Mouse (Mus musculus) CD4-positive, CD25-positive, alpha-beta regulatory T cell, adult 4 months (primary cell): ENCODE data around the gene Nlrc5. TPM values are rescaled to one million over a fixed set of nuclear protein-coding genes. Genes with fewer than 3 reads are reported as not detected.

Experiments
- ATAC-seq: one replicate; pipeline ENCODE4 v1.8.0; 2017
- polyA plus RNA-seq, 2 experiments: library from polyadenylated mRNA; unstranded; fragments of 100-300 nt; shearing (Covaris generic); gene quantifications; one replicate each; pipeline ENCODE4 v1.2.1; 2017

The Nlrc5 gene
- polyA plus RNA-seq, 2 experiments from 2014 or later, result 186 to 214 TPM

DNA sequence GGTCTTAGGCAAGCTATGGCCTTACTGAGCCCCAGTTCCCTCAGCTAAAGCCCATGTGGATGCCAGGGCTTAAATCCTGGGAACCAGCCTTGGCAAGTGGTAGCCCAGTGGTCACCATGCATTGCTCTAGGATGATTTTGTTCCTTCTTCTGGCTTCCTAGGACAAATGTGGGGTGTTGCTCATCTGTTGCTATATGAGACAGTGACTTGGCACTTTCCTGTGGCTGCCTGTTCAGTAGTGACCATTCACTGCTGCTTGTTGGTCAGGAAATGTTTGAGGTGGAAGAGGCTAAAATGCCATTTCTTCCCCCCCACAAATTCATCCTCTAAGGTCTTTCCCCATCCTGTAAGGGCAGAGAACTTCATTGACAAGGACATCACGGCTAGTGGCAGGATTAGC lies 135.3 kb downstream of the Nlrc5 start:
- ATAC-seq, result no peak

DNA sequence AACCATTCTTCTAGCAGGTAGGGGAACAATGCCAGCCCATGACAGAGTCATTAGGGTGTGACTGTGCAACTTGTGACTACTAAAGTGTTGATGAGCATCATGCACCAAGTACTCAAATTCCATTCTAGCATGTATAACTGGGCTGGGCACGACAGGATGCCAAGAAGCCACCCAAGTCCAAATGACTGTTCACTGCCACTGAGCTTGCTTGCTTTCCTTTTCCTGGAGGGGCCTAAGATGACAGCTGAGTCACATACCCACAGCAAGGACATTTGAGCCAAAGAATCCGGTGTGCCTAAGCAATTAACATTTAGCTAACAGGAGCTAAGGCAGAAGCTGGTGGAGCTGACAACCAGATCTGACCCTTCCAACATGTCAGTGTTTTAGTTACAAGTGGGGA lies 137.7 kb downstream of the Nlrc5 start:
- no peak for ATAC-seq

DNA sequence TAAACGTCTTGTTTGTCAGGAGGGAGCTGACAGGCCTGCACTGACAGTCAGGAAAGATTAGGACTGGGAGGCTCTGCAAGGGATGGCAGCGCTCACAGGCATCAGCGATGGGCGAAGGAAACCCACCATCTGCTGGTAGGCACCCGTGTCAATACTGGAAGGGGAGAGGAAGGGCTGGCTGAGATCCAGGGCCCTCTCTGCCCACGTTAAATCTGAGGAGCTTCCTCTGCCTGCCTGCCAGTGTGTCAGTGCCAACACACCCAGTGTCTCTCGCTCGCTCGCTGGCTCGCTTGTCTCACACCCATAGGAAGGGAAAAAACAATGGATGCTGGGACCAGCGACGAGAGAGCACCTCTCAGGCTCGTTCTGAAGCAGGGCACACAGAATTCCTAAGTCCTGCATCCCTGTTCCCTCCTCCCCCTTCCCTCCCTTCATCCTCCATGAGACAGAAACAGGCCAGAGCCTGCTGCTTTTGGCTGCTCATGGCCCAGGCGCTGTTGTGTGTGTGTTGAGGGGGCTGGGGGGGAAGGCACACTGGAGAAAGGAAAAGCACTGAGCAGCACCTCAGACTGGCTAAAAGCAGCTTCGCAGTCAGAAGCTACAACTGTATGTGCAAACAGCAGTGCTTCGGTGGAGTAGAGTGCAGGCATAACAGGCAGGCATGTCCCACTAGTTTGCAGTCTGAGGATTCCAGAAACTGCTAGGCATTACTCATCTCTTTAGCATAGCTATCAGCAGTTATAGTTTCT lies 140.2 kb downstream of the Nlrc5 start:
- ATAC-seq, result no peak

DNA sequence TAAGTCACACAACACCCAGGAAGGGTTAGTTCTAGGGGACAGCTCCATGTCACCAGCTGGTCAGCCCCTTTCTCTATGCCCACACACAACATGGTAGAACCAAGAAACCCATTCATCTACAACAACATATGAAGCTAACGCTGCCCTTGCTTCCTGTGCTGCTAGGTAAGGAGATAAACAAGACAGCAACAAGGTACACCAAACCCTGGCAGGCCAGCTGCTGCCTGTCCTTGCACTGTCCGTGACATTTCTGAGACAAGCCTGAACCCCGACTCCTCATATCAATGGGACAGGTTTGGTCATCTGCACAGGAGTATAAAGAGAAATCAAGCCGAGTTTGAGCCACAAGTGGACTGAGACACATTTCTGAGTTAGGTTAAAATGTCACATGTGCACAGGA lies 141.0 kb downstream of the Nlrc5 start:
- no peak for ATAC-seq

Other genes with a start within 250 kb of the Nlrc5 start
- 10 to 100 TPM; 26.4 to 51.6 TPM for gene Nup93, start 219.8 kb upstream of the Nlrc5 start, polyA plus RNA-seq
- under 1 TPM in 1 of 2 experiments, not detected in 1; 0.19 TPM for gene Slc12a3, start 105.2 kb upstream of the Nlrc5 start, polyA plus RNA-seq
- gene Herpud1, start 47.9 kb upstream of the Nlrc5 start, polyA plus RNA-seq, result 100 to 1,000 TPM; 177 to 183 TPM
- under 1 TPM; 0.39 to 0.92 TPM for gene Cpne2, start 98.6 kb downstream of the Nlrc5 start, polyA plus RNA-seq
- 10 to 100 TPM; 25.3 to 29.6 TPM for gene Rspry1, start 167.6 kb downstream of the Nlrc5 start, polyA plus RNA-seq
- 10 to 100 TPM; 80.6 to 84.1 TPM for gene Fam192a, start 167.6 kb downstream of the Nlrc5 start, polyA plus RNA-seq
- 10 to 100 TPM; 22.2 to 28.4 TPM for gene Arl2bp, start 232.2 kb downstream of the Nlrc5 start, polyA plus RNA-seq